Mouse (Mus musculus) ES-E14 (cell line): ENCODE results near the gene Tmem101. TPM values are rescaled to one million over a fixed set of nuclear protein-coding genes. Genes with fewer than 3 reads are reported as not detected.
A peak's percentile ranks its signal among the peaks of the same experiment; 100 is the strongest.

Source experiments
- DNase-seq: peaks from one replicate; pipeline ENCODE4 v3.0.0-alpha.2; 2013; ENCODE audit warnings: low read depth, low spot score
- H3K27ac ChIP-seq: 2 replicates; pipeline ENCODE4 v1.5.1; 2012; ENCODE audit warnings: low read depth, mild to moderate bottlenecking, low read length, moderate library complexity, mixed read lengths; ENCODE audit not compliant: poor library complexity, insufficient read depth, severe bottlenecking
- H3K36me3 ChIP-seq: 2 replicates; pipeline ENCODE4 v1.6.1; 2012; ENCODE audit warnings: mild to moderate bottlenecking, low read length, moderate library complexity, mixed read lengths; ENCODE audit not compliant: control insufficient read depth, poor library complexity, insufficient read depth, severe bottlenecking
- H3K4me1 ChIP-seq, 2 experiments: fragments of 150-350 bp in 1 of 2; sonication (generic) in 1 of 2; 2 replicates each; pipeline ENCODE4 v1.6.1; 2012; ENCODE audit warnings: low read length in 2 of 2, mild to moderate bottlenecking in 1 of 2, mixed read lengths in 1 of 2; ENCODE audit not compliant: control insufficient read depth in 2 of 2, insufficient read depth in 2 of 2, poor library complexity in 1 of 2
- H3K4me3 ChIP-seq, 2 experiments: fragments of 150-350 bp in 1 of 2; sonication (generic) in 1 of 2; 2 replicates each; pipeline ENCODE4 v1.5.1; 2012; ENCODE audit warnings: low read length in 2 of 2, low read depth in 1 of 2, mild to moderate bottlenecking in 1 of 2, mixed read lengths in 1 of 2; ENCODE audit not compliant: insufficient read depth in 1 of 2, poor library complexity in 1 of 2, severe bottlenecking in 1 of 2
- H3K9ac ChIP-seq: 2 replicates; pipeline ENCODE4 v1.6.1; 2012; ENCODE audit warnings: low read depth, mild to moderate bottlenecking, low read length, mixed read lengths; ENCODE audit not compliant: poor library complexity, insufficient read depth, severe bottlenecking
- H3K9me3 ChIP-seq: fragments of 150-350 bp; sonication (generic); 2 replicates; pipeline ENCODE4 v1.6.1; 2012; ENCODE audit warnings: low read depth, mild to moderate bottlenecking, low read length; ENCODE audit not compliant: control insufficient read depth, insufficient read depth
- CHD2 ChIP-seq: IDR thresholded peaks from 2 replicates; pipeline ENCODE4 v1.6.1; 2014; ENCODE audit warnings: mild to moderate bottlenecking, low read depth, low read length, inconsistent platforms
- HCFC1 ChIP-seq: IDR thresholded peaks from 2 replicates; pipeline ENCODE4 v1.6.1; 2012; ENCODE audit warnings: low read length, inconsistent platforms, borderline replicate concordance; ENCODE audit not compliant: insufficient read depth
- MAFK ChIP-seq: IDR thresholded peaks from 2 replicates; pipeline ENCODE4 v1.6.1; 2014; ENCODE audit warnings: mild to moderate bottlenecking, low read depth, low read length, inconsistent platforms; ENCODE audit not compliant: insufficient read depth
- ZC3H11A ChIP-seq: IDR thresholded peaks from 2 replicates; pipeline ENCODE4 v1.6.1; 2012; ENCODE audit warnings: low read depth, mild to moderate bottlenecking, inconsistent platforms, low read length, borderline replicate concordance
- ZNF384 ChIP-seq: IDR thresholded peaks from 2 replicates; pipeline ENCODE4 v1.6.1; 2012; ENCODE audit warnings: low read depth, low read length, inconsistent platforms
- in situ Hi-C, 2 experiments: fragments of 600-800 bp; cut with MboI; formaldehyde crosslinking; loops; one replicate each; pipeline ENCODE4 v1.15.1; 2025; ENCODE audit warnings: low sequenced_read_pairs in 2 of 2, inconsistent platforms in 1 of 2; ENCODE audit not compliant: unreplicated experiment in 2 of 2
- total RNA-seq: library from RNA; depleted of rRNA; stranded (reverse); fragments of 300-350 nt; gene quantifications from 2 replicates; pipeline ENCODE4 v1.2.3, GENCODE M21; 2012; rRNA removed

Tmem101 gene
- 75.3 and 98.7 TPM in 2 replicates for total RNA-seq

DNA sequence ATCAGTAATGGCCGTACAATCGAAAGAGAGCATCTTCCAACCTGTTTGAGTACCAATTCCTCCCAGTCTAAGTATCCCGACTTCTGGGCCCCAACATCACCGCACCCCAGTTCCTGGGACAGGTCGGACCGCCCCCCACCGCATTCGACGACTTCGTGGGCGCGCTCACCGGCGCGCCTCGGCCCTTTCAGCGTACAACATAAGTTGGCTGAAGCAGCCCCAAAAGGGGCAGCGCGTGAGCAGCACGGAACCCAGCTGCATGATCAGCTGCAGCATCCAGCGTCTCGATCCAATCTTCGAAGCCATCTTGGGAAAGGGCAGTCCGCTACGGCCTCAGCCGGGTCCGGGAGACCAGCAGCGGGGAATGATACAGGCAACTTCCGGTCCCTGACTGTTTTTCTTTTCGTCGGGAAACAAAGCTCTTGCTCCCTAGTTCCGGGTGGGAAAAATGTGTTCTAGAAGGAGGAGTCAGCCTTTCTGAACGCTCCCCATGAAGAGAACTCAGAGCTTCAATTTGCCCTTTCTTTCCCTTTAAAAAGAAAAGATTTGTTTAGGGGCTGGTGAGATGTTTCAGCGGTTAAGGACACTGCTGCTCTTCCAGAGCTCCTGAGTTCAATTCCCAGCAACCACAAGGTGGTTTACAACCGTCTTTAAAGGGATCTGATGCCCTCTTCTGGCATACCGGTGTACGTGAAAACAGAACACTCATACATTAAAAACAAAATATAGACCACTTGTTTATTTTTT is at the start of gene Tmem101:
Tmem101 (minus strand) TSS at position 366 of the 747 bp plus-strand sequence.
- no peak within 1 kb of the TSS for H3K27ac ChIP-seq
- H3K9ac ChIP-seq: peak within 1 kb of the TSS; percentile 89
- in situ Hi-C loops: no loop called here

DNA sequence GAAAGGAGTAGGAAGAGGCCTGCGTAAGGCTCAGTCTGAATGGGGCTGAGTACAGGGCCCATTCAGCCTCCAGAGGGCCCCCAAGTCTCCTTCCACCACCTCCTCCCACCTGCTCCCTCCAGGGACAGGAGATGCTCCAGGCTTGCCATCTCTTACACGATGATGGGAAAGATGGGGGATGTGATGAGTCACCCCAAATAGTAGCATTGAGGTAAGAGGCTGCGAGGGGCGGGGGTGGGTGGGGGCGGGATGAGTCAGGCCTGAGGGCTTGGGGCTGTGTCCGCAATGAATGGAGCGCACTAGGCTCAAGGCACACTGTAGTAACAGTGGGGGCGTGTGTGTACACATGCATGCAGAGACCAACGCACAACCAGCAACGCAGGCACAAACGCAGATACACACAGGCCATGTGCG is 45.2 kb upstream of the Tmem101 start:
- Histone ChIP-seq H3K9ac (no peak overlapping the region), H3K4me1 (peaks cover 0 to 5% of the 10 kb centered on the region in 2 experiments; a peak in 1 of 4 replicates), H3K36me3 (peaks cover 25% of the 10 kb centered on the region; the same call in 1 of the 2 replicates), H3K27ac (no peak overlapping the region), H3K4me3 (no peak overlapping the region), H3K9me3 (no peaks in the 10 kb centered on the region)
- no peak for TF ChIP-seq ZNF384
- TF ChIP-seq HCFC1: no peak
- TF ChIP-seq MAFK: no peak
- TF ChIP-seq CHD2: no peak
- TF ChIP-seq ZC3H11A: no peak
- no peak for DNase-seq
- in situ Hi-C loops: no loop called here

More for the DNA sequence above, at the start of gene Tmem101:
- DNase-seq: peak; percentile 92
- peak; percentile 61; the same call in 1 of the 2 replicates for TF ChIP-seq CHD2
- TF ChIP-seq HCFC1: peak; percentile 100
- no peak for TF ChIP-seq ZC3H11A
- TF ChIP-seq MAFK: no peak
- no peak for TF ChIP-seq ZNF384
- Histone ChIP-seq H3K9me3 (no peaks in the 10 kb centered on the region), H3K4me3 (peak within 1 kb of the TSS; percentile 71 to 87), H3K4me1 (no peaks in the 10 kb centered on the region; a peak in 1 of 4 replicates), H3K36me3 (peaks cover 11% of the 10 kb centered on the region)

DNA sequence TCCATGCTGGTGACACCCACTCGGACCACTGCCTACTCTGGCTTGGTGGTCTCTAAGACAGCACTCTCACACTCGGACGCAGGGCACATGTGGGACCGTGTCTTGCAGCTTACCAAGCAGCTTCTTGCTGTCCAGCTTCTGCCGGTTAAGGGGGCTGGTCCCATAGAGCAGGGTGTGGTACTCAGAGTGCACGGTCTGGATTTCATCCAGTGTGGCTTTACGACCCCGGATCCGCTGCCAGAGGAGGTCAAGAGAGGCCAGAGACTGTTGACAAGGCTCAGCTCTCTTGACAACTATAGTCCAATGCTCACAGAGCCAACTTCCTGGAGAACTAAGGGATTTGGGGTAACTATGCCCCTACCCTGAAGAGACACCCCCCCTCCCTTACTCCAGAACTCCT is 43.7 kb upstream of the Tmem101 start:
- Histone ChIP-seq H3K4me1 (peaks cover 0 to 5% of the 10 kb centered on the region in 2 experiments; a peak in 1 of 4 replicates), H3K27ac (no peak overlapping the region), H3K4me3 (no peak overlapping the region), H3K9me3 (no peaks in the 10 kb centered on the region), H3K9ac (no peak overlapping the region), H3K36me3 (peaks cover 31% of the 10 kb centered on the region; the same call in 1 of the 2 replicates)
- no peak for DNase-seq
- TF ChIP-seq MAFK: no peak
- TF ChIP-seq HCFC1: no peak
- TF ChIP-seq ZC3H11A: no peak
- TF ChIP-seq CHD2: no peak
- TF ChIP-seq ZNF384: no peak
- in situ Hi-C loops: no loop called here

DNA sequence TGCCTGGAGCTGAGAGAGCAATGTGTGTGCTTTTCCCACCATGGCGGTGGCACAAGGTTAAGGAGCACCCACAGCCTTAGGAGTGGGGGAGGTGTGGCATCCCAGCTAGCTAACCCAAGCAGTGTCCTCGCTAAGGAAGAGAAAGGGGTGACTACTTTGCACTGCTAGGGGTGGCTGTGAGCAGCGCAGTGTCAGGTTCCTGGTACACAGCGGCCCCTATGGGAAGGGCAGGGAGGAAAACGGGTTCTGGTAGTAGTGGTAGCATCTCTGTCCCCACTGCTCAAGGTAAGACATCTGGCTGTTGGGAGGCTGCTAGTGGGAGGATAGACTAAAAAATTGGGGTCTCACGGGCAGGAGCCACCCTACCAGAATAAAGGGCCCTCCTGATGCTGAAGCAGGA is 42.0 kb upstream of the Tmem101 start:
- Histone ChIP-seq H3K36me3 (peaks cover 33% of the 10 kb centered on the region; the same call in 1 of the 2 replicates), H3K4me3 (no peak overlapping the region), H3K27ac (no peak overlapping the region), H3K9me3 (no peaks in the 10 kb centered on the region), H3K4me1 (peaks cover 0 to 5% of the 10 kb centered on the region in 2 experiments; a peak in 1 of 4 replicates), H3K9ac (no peak overlapping the region)
- no peak for TF ChIP-seq CHD2
- no peak for TF ChIP-seq HCFC1
- TF ChIP-seq ZC3H11A: no peak
- TF ChIP-seq MAFK: no peak
- TF ChIP-seq ZNF384: no peak
- DNase-seq: no peak
- in situ Hi-C loops: no loop called here
